Mouse (Mus musculus): ENCODE measurements around the gene Pgs1. TPM values are rescaled to one million over a fixed set of nuclear protein-coding genes. Genes with fewer than 3 reads are reported as not detected.

The Pgs1 gene
- polyA plus RNA-seq, 1 experiment from 2014 or later = 50.8 TPM

DNA sequence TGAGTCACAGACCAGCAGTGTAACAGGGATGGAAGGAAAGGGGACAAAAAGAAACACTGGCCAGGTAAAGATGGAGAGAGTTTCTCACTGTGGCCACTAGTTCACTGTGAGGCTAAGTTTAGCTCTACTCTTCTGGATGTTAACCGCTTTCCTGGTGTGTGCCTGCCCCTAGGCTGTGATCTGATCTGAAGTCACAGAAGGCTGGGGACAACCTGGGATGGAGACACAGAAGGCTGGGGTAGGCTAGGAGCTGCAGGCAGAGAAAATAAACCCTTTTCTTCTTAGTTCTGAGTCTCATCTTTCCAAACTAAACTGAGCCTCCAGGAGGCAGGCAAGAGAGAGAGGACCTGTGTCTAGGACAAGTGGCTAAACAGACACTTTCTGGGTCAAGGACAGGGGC is 21.8 kb upstream of the Pgs1 start:
- Histone ChIP-seq H3K36me3 (no peaks in the 10 kb centered on the region), H3K4me1 (replicated peaks) (peaks cover 68% of the 10 kb centered on the region), H3K4me3 (replicated peaks) (no peak overlapping the region), H3K4me2 (replicated peaks) (peak overlapping the region; percentile 58), H3K9me3 (no peaks in the 10 kb centered on the region), H3K27ac (no peak overlapping the region; the same call in 1 of the 2 replicates), H3K9ac (replicated peaks) (no peak overlapping the region), H3K27me3 (peaks cover 41% of the 10 kb centered on the region)
- ATAC-seq = no peak
- WGBS = 20% methylated on average over 1 of the region's 1 CpGs

DNA sequence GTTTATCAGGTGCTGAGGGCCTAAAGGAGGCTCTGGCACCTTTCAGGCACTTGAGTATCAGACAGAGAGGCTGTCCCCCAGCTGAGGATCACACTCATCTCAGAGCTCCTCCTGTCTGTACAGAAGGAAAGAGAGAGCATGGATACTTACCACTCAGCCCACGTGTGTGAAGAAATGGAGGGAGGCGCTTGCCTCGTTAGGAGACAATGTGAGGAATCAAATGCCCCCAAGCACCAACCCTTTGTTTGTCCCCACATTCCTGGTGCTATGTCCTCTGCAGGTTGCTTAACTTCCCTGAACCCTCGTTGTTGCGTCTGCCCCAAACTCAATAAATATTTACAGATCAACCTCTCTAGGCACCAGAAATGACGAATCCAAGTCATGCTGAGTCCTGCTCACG is 21.0 kb upstream of the Pgs1 start:
- Histone ChIP-seq H3K9me3 (no peaks in the 10 kb centered on the region), H3K4me1 (replicated peaks) (peaks cover 75% of the 10 kb centered on the region), H3K27me3 (peaks cover 41% of the 10 kb centered on the region), H3K36me3 (no peaks in the 10 kb centered on the region), H3K27ac (no peak overlapping the region), H3K9ac (replicated peaks) (no peak overlapping the region), H3K4me3 (replicated peaks) (no peak overlapping the region), H3K4me2 (replicated peaks) (peak overlapping the region; percentile 7; the same call in 1 of the 2 replicates)
- 26% methylated on average over 7 of the region's 7 CpGs for WGBS
- ATAC-seq = no peak

DNA sequence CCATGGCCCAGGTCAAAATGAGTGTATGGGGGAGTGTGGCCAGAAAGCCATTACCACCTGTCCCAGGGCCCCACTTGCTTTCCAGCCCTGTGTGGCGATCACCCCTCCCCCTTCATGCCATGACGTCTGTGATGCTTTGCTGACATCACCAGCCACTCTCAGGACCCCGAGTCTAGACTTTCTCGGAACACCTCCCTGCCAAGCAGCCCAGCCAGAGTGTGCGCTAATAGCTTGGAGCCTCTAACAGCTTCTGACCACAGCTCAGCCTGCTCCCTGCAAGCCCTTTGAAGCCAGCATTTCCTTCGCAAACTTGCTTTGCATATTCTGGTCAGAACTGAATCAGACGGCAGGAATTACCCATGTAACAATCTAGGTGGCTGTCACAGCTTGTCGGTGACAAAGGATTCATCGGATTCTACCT is 20.5 kb upstream of the Pgs1 start:
- Histone ChIP-seq H3K9me3 (no peaks in the 10 kb centered on the region), H3K4me2 (replicated peaks) (peak overlapping the region; percentile 7), H3K4me3 (replicated peaks) (no peak overlapping the region), H3K9ac (replicated peaks) (no peak overlapping the region), H3K27me3 (peaks cover 42% of the 10 kb centered on the region), H3K36me3 (no peaks in the 10 kb centered on the region), H3K27ac (no peak overlapping the region), H3K4me1 (replicated peaks) (peaks cover 78% of the 10 kb centered on the region)
- ATAC-seq = no peak
- WGBS = 7% methylated on average over 9 of the region's 9 CpGs

GRCm38 (mm10) chr11:117966506-117967100 is 19.5 kb upstream of the Pgs1 start:
- Histone ChIP-seq H3K27me3 (peaks cover 45% of the 10 kb centered on the region), H3K9ac (replicated peaks) (peak overlapping the region; percentile 16; the same call in 1 of the 2 replicates)
- 35% methylated on average over 7 of the region's 7 CpGs for WGBS

DNA sequence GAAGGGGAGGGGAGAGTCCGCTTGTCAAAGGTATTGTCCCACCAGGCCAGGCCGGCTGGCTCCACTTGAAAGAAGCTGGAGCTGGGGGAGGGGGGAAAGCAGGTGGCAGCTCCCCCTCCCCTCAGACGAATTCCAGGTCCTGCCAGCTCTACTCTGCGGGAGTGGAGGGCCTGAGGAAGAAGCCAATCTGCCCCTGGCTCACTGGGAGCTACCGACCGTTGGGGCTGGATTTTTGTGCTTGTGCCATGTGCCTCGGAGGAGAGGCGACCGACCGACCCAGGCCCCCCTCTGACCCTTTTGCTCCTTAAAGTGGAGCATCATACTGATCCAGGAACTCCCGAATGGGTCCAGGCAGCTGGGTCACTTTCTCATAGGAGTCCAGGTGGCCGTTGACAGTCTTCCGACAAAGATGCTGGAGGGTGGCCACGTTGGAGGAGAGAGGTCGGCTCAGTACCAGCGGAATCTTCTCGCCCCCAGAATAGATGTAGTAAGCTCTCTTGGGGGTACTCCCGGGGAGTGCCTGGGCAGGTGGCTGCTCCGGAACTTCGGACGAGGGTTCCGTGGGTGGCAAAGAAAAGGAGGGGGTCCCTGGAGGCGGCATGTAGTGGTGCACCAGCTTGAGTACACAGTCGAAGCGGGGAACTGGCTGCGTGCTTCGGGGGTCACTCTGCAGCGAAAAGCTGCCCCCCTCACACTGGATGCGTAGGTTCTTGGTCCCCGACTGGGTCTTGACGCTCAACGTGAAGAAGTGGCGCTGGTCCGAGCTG is 18.7 kb upstream of the Pgs1 start:
- Histone ChIP-seq H3K4me2 (replicated peaks) (peak overlapping the region; percentile 87), H3K4me1 (replicated peaks) (peaks cover 71% of the 10 kb centered on the region), H3K27me3 (peaks cover 47% of the 10 kb centered on the region), H3K9ac (replicated peaks) (peak overlapping the region; percentile 70), H3K27ac (no peak overlapping the region), H3K9me3 (no peaks in the 10 kb centered on the region), H3K4me3 (replicated peaks) (peak overlapping the region; percentile 55), H3K36me3 (no peaks in the 10 kb centered on the region)
- no peak for ATAC-seq
- 4% methylated on average over 34 of the region's 34 CpGs for WGBS

More at GRCm38 (mm10) chr11:117966506-117967100, 19.5 kb upstream of the Pgs1 start:
- H3K4me2 ChIP-seq (replicated peaks) = peak overlapping the region; percentile 87
- H3K9me3 ChIP-seq = no peaks in the 10 kb centered on the region
- no peak for ATAC-seq
- peak overlapping the region; percentile 55 for H3K4me3 ChIP-seq (replicated peaks)
- H3K36me3 ChIP-seq = no peaks in the 10 kb centered on the region
- H3K27ac ChIP-seq = no peak overlapping the region
- H3K4me1 ChIP-seq (replicated peaks) = peaks cover 78% of the 10 kb centered on the region

- H3K9ac ChIP-seq (replicated peaks) = peak overlapping the region; percentile 70
- peak overlapping the region; percentile 87 for H3K4me2 ChIP-seq (replicated peaks)
- whole genome bisulfite sequencing = under 1% methylated on average over 64 of the region's 64 CpGs
- ATAC-seq = peak; percentile 1
- H3K9me3 ChIP-seq = no peaks in the 10 kb centered on the region
- H3K36me3 ChIP-seq = no peaks in the 10 kb centered on the region
- peaks cover 47% of the 10 kb centered on the region for H3K27me3 ChIP-seq
- peak overlapping the region; percentile 79 for H3K27ac ChIP-seq
- peak overlapping the region; percentile 55 for H3K4me3 ChIP-seq (replicated peaks)
- H3K4me1 ChIP-seq (replicated peaks) = peaks cover 64% of the 10 kb centered on the region
These were observed 17.9 kb upstream of the Pgs1 start for GRCm38 (mm10) chr11:117968016-117968671.

DNA sequence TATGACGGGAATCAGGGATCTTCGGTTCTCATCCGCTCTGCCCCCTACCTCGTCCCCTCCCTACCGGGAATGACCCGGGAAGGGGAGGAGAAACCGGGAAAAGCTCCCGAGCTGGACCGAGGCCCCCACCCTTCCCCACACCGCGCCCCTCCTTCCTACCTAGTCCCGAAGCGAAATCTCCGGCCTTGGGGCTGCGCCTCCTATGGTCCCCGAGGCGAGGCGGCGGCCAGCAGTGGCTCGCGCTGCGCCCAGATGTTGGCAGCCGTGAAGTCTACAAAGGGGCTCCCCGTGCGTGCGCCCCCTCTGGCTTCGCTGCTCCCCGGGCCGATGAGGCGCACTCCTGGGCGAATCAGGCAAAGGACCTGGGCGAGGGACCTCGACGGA is 17.4 kb upstream of the Pgs1 start:
- Histone ChIP-seq H3K4me3 (replicated peaks) (peak overlapping the region; percentile 55), H3K4me1 (replicated peaks) (peaks cover 60% of the 10 kb centered on the region), H3K36me3 (no peaks in the 10 kb centered on the region), H3K9me3 (no peaks in the 10 kb centered on the region), H3K4me2 (replicated peaks) (peak overlapping the region; percentile 87), H3K27ac (peak overlapping the region; percentile 79), H3K27me3 (peaks cover 47% of the 10 kb centered on the region), H3K9ac (replicated peaks) (peak overlapping the region; percentile 70)
- no peak; the same call in none of the 2 replicates for ATAC-seq
- whole genome bisulfite sequencing = 0% methylated on average over 33 of the region's 34 CpGs

DNA sequence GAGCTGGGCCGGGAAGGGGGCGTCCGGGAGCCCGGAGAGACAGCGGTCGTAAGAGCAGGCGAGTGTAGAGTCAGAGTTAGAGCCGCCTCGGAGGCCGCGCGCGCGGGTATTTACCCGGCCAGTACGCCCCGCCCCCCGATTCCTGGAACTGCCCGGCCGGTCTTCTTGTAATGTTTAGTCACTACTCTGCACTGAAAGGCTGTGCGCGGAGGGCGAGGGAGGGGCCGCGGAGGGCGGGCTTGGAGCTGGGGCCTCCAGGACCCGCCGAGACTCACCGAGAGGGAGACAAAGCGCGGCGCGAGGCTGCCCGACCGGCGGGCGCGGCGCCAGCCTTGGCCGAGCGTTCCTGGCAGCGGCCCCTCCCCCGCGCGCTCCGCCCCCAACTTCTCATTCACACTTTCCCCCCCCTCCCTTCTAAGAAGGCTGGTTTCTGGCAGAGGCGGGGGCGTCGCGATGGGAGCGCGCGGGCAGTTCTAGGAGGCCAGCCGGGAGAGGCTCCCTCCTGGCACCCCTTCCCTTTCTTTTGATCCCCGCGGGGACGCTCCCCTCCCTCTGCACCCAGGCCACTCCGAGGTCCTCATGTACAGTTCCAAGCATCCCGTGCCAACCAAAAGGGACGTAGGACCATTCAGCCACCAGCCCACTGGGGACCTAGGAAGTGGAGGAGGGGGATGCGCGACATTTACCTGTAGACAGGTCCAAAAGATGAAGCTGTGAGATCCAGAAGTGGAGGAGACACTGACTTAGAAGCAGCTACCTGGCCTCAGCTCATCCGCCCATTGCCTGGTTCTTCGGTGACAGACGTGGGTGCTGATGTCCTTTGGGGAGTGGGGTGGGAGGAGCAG is 16.8 kb upstream of the Pgs1 start:
- H3K27me3 ChIP-seq = peaks cover 50% of the 10 kb centered on the region
- H3K4me3 ChIP-seq (replicated peaks) = peak overlapping the region; percentile 55
- peak overlapping the region; percentile 79 for H3K27ac ChIP-seq
- peak overlapping the region; percentile 87 for H3K4me2 ChIP-seq (replicated peaks)
- WGBS = under 1% methylated on average over 43 of the region's 65 CpGs
- H3K9ac ChIP-seq (replicated peaks) = peak overlapping the region; percentile 70
- no peaks in the 10 kb centered on the region for H3K9me3 ChIP-seq
- ATAC-seq = peak; percentile 91
- H3K4me1 ChIP-seq (replicated peaks) = peaks cover 60% of the 10 kb centered on the region
- H3K36me3 ChIP-seq = no peaks in the 10 kb centered on the region

DNA sequence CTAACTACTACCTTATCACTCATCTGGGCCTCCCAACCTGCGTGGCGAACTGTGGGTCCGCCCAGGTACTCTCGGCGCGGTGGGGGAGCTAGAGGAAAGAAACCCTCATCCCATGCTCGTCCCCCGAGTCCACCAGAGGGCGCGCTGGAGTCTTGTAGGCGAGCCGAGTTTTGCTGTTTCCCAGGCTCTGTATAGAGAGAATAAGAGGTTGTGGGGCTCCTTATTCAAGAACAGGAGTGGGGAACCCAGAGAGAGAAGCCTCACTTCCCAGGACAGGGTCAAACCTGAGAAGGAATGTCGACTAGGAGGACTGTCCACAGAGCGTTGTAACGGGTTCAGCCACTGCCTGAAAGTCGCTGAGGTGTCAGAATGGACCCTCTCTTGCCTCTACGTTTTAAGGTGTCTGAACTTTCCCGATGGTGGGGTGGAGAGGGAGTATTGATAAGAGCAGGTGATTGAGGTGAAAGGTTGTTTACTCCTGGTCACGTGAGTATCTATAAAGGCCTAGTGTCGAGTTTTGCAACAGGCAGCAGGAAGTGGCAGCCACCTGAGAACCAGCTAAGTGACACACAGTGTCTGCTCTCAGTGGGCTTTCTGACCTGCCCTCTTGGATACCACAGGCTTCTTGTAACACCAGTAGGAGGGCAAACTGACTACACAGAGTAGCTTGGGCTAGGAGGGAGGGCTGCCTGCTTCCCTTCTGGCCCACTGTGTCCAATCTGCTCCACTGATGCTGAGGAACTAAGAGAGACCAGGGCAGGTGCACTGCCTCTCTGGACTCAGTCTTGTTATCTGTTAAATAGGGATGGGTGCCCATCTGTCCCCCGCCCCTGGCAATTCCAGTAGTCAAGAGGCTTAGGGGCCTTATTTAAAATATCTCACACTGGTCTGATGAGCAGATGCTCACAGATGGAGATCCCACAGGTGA is 15.9 kb upstream of the Pgs1 start, which contains the start of gene Socs3:
Socs3 (minus strand) TSS at position 103 of the 928 bp plus-strand sequence.
- Histone ChIP-seq H3K9me3 (no peaks in the 10 kb centered on the region), H3K27me3 (peaks cover 41% of the 10 kb centered on the region), H3K4me2 (replicated peaks) (peak within 1 kb of the TSS; percentile 87), H3K9ac (replicated peaks) (peak within 1 kb of the TSS; percentile 70), H3K4me3 (replicated peaks) (peak within 1 kb of the TSS; percentile 55), H3K4me1 (replicated peaks) (peaks cover 60% of the 10 kb centered on the region), H3K27ac (peak within 1 kb of the TSS; percentile 79), H3K36me3 (no peaks in the 10 kb centered on the region)
- 11% methylated on average over 21 of the region's 21 CpGs for WGBS
- peak; percentile 18 for ATAC-seq

- no peak for ATAC-seq
- H3K27ac ChIP-seq = no peak overlapping the region
- H3K36me3 ChIP-seq = no peaks in the 10 kb centered on the region
- WGBS = 64% methylated on average over 5 of the region's 6 CpGs
- peaks cover 33% of the 10 kb centered on the region for H3K27me3 ChIP-seq
- H3K4me3 ChIP-seq (replicated peaks) = no peak overlapping the region
- no peak overlapping the region for H3K9ac ChIP-seq (replicated peaks)
- H3K9me3 ChIP-seq = no peaks in the 10 kb centered on the region
- no peak overlapping the region for H3K4me2 ChIP-seq (replicated peaks)
- H3K4me1 ChIP-seq (replicated peaks) = peaks cover 60% of the 10 kb centered on the region
These were observed 15.0 kb upstream of the Pgs1 start for GRCm38 (mm10) chr11:117971100-117971499.

All from midbrain, embryonic 13.5 days (tissue).